Mouse (Mus musculus) urinary bladder, postnatal 25 days (tissue): ENCODE data around the gene Zzef1.

Experiments
- DNase-seq: peaks from one replicate; pipeline ENCODE4 v3.0.0; 2022; ENCODE audit warnings: low spot score

Gene Zzef1

GRCm38 (mm10) chr11:72957318-72957717 is 161.3 kb downstream of the Zzef1 start:
- DNase-seq: no peak

- DNase-seq: no peak
These were observed 164.1 kb downstream of the Zzef1 start for GRCm38 (mm10) chr11:72959924-72960679.

DNA sequence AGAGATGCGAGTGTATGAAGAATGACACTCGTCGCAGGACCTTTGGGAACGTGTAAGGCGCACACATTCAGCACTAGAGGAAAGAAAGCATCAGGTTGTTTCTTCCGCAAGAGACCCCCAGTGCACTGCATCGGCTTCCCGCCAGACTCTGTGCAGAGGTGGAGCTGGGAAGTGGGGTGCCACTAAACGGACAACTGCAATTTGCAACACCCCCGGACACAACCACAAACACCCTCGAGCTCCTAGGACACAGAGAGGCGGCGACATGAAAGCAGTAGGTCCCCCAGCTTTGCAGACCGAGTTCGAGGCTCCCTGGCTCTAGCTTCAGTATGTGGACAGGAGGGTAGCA is 164.7 kb downstream of the Zzef1 start:
- no peak for DNase-seq

DNA sequence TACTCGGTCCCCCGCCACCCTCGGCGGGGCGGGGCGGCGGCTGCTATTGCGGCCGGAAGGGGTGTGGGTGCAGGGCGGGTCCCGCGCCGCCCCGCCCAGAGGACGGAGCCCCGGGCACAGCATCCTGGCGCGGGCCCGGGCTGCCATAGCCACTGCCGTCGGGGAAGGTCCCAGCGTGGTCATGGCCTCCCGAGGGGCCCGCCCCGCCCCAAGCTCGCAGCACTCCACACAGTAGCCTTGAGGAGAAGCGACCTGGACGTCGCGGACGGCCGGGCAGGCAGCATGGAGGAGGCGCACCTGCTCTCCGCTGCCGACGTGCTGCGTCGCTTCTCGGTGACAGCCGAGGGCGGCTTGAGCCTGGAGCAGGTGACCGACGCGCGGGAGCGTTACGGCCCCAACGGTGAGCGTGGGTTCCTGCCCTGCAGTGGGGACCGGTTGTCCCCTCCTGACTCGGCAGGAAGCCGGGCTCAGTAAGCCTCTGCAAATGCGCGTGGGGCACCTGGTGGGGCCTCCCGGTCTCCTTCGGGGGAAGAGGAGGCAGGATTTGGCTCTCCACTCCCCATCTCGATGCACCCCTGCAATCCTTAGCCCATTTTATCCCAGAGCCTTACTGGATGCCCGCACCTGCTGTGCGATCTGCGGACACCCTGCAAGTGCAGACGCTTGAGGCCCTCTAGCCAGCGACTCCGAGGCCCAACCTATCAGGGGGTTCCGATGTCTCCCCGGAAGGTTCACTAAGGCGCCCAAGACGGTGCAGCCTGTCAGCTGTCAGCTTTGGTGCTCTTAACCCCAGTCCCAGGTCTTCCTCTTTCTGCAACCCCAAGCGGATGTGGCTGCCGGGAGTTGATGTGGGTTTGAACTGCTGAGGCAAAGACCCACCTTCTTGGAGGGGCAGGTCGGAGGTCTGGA is 165.3 kb downstream of the Zzef1 start, which contains the start of gene Atp2a3:
Atp2a3 (plus strand) TSS at position 98 of the 909 bp plus-strand sequence.
- peak; percentile 21 for DNase-seq

GRCm38 (mm10) chr11:72962378-72962777 is 166.4 kb downstream of the Zzef1 start:
- DNase-seq: no peak

DNA sequence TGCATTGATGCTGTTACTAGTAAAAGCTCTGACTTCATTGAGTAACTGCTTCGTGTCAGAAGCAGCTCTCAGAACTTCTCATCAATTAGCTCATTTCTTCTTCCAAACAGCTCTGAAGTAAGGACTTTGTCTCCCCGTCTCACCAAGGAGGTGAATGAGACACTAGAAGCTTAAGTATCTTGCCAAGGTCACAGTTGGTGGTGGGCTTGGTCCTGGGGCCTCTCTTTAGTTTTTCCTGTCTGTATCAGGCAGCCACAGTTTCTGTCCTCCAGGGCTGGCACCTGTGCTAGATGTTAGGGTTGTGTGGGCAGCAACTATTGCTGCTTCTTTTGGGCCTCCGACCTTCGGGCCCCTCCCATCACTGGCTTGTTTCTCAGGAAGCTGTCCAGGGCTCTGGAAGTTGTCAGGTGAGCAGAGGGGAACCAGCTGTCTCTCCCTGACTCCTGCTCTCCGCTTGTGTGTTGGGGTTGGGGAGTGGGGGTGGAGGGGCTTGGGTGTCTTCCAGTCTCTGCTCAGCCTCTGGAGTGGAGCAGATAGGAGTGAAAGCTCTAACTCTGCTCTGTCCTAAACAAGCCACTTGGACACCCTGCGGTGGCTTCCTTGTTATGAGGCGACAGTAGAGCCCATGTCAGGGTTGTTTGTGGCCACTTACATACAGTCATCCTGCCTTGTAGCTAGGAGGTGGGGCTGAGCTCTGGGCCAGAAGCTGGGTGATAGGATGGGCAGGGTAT is 167.2 kb downstream of the Zzef1 start:
- DNase-seq: no peak

- no peak for DNase-seq
These were observed 167.8 kb downstream of the Zzef1 start for GRCm38 (mm10) chr11:72963789-72964294.

GRCm38 (mm10) chr11:72974995-72975503 is 179.0 kb downstream of the Zzef1 start:
- no peak for DNase-seq
